Mouse (Mus musculus) stomach, embryonic 14.5 days (tissue): ENCODE data around the gene Cep78. TPM values are rescaled to one million over a fixed set of nuclear protein-coding genes. Genes with fewer than 3 reads are reported as not detected.

Experiments used
- ATAC-seq: fragments of 200-750 bp; cut with Nextera tagmentation; 2 replicates; pipeline ENCODE4 v1.8.0; 2017; ENCODE audit warnings: low read depth, moderate TSS enrichment; ENCODE audit not compliant: insufficient number of reproducible peaks, insufficient read depth, low FRiP score
- H3K27ac ChIP-seq: fragments of 300-500 bp; sonication (generic); 2 replicates; pipeline ENCODE4 v1.5.1; 2014; ENCODE audit warnings: mild to moderate bottlenecking, low read length, moderate library complexity, mixed read lengths
- H3K27me3 ChIP-seq: fragments of 300-500 bp; sonication (generic); 2 replicates; pipeline ENCODE4 v1.6.1; 2014; ENCODE audit warnings: low read length, control low read depth, mixed read lengths; ENCODE audit not compliant: control insufficient read depth, insufficient read depth
- H3K36me3 ChIP-seq: fragments of 300-500 bp; sonication (generic); 2 replicates; pipeline ENCODE4 v1.6.1; 2014; ENCODE audit warnings: mild to moderate bottlenecking, control low read depth, low read length, moderate library complexity, mixed read lengths; ENCODE audit not compliant: control insufficient read depth, insufficient read depth
- H3K4me1 ChIP-seq: fragments of 300-500 bp; sonication (generic); 2 replicates; pipeline ENCODE4 v1.6.1; 2014; ENCODE audit warnings: low read length, control low read depth, mixed read lengths; ENCODE audit not compliant: control insufficient read depth, insufficient read depth
- H3K4me2 ChIP-seq: fragments of 300-500 bp; sonication (generic); replicated peaks from 2 replicates; pipeline ENCODE4 v1.6.1; 2014; ENCODE audit warnings: low read depth, low read length, control low read depth
- H3K4me3 ChIP-seq: fragments of 300-500 bp; sonication (generic); 2 replicates; pipeline ENCODE4 v1.5.1; 2014; ENCODE audit warnings: low read depth, low read length, control low read depth
- H3K9ac ChIP-seq: fragments of 300-500 bp; sonication (generic); replicated peaks from 2 replicates; pipeline ENCODE4 v1.6.1; 2014; ENCODE audit warnings: low read depth, mild to moderate bottlenecking, control low read depth, low read length, moderate library complexity, mixed read lengths
- H3K9me3 ChIP-seq: fragments of 300-500 bp; sonication (generic); 2 replicates; pipeline ENCODE4 v1.6.1; 2016; ENCODE audit warnings: low read depth, low read length, control low read depth; ENCODE audit not compliant: control insufficient read depth
- WGBS: fragments of 180-500 bp; shearing (Covaris S2); extraction: QIAGEN DNeasy Blood & Tissue Kit; methylation state at CpG from one replicate; pipeline ENCODE4 v1.1.7; 2014; 5-methylcytosine and 5-hydroxymethylcytosine counted together
- polyA plus RNA-seq: library from polyadenylated mRNA; unstranded; fragments of >200 nt; fragmentation: Nextera tagmentation; extraction: Ambion mirVana; gene quantifications from 2 replicates; pipeline ENCODE4 v1.2.1, GENCODE M21; 2014

The Cep78 gene
- polyA plus RNA-seq, 1 experiment from 2014 or later, result 25.7 TPM

DNA sequence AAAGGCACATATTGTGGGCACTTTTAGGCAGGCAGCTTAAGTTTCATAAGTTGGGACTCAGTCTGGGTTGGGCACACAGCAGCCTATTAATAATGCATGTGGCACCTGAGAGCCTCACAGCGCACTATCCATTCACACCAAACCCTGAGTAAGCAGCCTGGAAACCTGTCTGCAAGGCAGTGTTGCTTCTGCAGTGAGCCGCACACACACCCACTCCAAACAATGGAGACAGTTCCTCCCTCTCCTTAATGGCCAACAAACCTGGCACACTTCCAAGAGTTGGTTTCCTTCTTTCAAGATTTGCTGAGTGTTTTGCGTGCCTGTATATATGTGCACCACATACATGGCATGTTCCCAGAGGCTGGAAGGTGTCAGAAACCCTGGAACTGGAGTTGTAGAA, 34.6 kb downstream of the Cep78 start:
- Histone ChIP-seq H3K27ac (no peak overlapping the region), H3K4me2 (no peak overlapping the region), H3K4me3 (no peak overlapping the region), H3K4me1 (peaks cover 3% of the 10 kb centered on the region; the same call in 1 of the 2 replicates), H3K9me3 (no peaks in the 10 kb centered on the region), H3K9ac (no peak overlapping the region), H3K36me3 (no peaks in the 10 kb centered on the region), H3K27me3 (no peaks in the 10 kb centered on the region)
- no peak for ATAC-seq
- WGBS, result 57% methylated on average over 3 of the region's 3 CpGs

DNA sequence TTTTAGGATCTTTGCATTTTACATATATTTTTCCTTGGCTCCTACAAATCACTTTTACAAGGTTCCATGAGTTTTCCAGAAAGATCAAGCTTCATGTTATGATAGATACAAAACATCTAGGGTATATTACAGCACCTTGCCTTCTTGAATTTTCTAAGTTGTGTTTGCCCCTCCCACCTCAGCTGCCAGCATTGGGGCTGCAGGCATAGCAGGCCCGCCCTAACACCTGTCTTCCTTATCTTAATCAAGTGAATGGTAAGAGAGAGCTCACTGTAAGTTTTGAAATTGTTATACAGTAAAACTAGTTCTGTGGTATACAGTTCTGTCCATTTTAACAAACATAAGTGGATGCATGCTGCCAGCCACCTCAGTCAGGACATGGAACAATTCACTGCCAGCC, 35.9 kb downstream of the Cep78 start:
- ATAC-seq, result no peak
- Histone ChIP-seq H3K27me3 (no peaks in the 10 kb centered on the region), H3K27ac (no peak overlapping the region), H3K4me2 (no peak overlapping the region), H3K4me1 (peaks cover 3% of the 10 kb centered on the region; the same call in 1 of the 2 replicates), H3K36me3 (no peaks in the 10 kb centered on the region), H3K9ac (no peak overlapping the region), H3K9me3 (no peaks in the 10 kb centered on the region), H3K4me3 (no peak overlapping the region)
- 74% methylated on average over 1 of the region's 1 CpGs for WGBS

DNA sequence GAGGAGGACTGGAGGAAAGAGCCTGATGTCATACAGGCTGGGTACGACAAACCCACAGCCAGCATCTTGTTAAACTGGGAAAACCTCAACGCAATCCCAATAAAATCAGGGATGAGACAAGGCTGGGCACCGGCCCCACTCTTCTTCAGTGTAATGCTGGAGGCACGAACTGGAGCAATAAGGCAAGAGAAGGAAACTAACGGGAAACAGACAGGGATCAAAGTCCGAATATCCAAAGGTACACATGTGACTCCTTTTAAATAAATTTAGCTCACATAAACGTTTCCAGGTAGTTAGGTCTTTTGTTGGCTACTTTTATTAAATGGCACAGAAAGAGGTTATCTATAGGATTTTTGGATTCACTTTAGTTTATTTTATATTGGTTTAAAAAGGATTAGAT, 36.4 kb downstream of the Cep78 start:
- WGBS, result 85% methylated on average over 7 of the region's 7 CpGs
- Histone ChIP-seq H3K9me3 (no peaks in the 10 kb centered on the region), H3K4me2 (no peak overlapping the region), H3K27me3 (no peaks in the 10 kb centered on the region), H3K9ac (no peak overlapping the region), H3K4me3 (no peak overlapping the region), H3K4me1 (peaks cover under 1% of the 10 kb centered on the region; the same call in 1 of the 2 replicates), H3K27ac (no peak overlapping the region), H3K36me3 (no peaks in the 10 kb centered on the region)
- no peak for ATAC-seq

DNA sequence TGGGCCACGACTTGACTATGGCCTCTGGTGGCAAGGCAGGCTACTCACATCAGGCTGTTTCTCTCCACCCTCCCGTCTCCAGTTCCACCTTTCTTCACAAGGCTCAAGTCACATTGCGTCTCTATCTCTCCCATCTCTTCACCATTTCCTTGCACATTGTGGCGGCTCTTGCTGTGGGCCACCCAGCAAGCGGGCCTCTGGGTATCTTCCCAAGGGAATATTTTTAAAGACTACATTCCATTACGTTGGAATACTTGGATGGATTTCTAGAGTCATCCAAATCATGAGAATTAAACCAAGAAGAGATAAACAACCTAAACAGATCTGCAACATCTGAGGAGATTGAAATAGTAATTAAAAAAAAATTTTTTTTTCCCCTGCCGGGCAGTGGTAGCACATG, 37.6 kb downstream of the Cep78 start, which contains the start of gene Psat1:
Gene Psat1, minus strand, starts transcription at position 101 of the 400 bp plus-strand sequence.
- H3K9me3 ChIP-seq, result no peaks in the 10 kb centered on the region
- ATAC-seq, result no peak
- no peak within 1 kb of the TSS for H3K4me3 ChIP-seq
- H3K27ac ChIP-seq, result no peak within 1 kb of the TSS
- H3K36me3 ChIP-seq, result no peaks in the 10 kb centered on the region
- H3K9ac ChIP-seq, result no peak within 1 kb of the TSS
- H3K4me2 ChIP-seq, result no peak within 1 kb of the TSS
- H3K27me3 ChIP-seq, result no peaks in the 10 kb centered on the region
- no peaks in the 10 kb centered on the region for H3K4me1 ChIP-seq
- WGBS, result 81% methylated on average over 7 of the region's 7 CpGs

DNA sequence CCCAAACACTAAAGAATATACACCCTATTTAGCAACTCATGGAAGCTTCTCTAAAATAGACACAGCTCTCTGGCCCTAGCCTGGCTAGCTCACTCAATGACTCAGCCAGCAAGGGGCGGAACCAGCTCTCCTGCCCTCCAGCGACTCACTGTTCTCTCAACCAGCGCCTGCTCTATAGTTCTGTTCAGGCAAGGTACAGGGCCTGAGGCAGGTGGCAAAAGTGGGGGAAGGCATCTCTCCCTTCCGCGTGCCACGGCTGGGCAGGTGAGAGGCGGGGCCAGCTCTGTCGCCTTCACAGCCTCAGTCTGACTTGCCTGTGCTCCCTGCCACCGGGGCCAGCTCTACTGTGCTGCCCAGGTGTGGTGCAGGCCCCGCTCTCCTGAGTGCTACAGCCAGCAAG, 38.1 kb downstream of the Cep78 start:
- Histone ChIP-seq H3K4me2 (no peak overlapping the region), H3K9me3 (no peaks in the 10 kb centered on the region), H3K36me3 (no peaks in the 10 kb centered on the region), H3K4me3 (no peak overlapping the region), H3K27ac (no peak overlapping the region), H3K27me3 (no peaks in the 10 kb centered on the region), H3K9ac (no peak overlapping the region), H3K4me1 (no peaks in the 10 kb centered on the region)
- ATAC-seq, result peak; percentile 57; the same call in 1 of the 2 replicates
- WGBS, result 63% methylated on average over 10 of the region's 10 CpGs

DNA sequence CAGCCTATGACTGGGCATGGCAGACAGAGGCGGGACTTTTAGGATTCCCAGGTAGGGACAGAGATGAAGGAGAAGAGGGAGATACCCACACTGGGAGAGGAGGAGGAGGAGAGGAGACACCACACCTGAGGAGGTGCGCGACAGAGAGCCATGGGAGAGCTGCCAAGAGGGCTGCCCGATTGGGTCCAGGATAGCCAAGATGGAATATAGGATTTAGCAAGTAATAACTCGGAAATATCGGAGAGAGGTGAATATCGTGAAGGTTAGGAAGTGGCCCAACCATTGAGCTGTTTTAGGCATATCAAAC, 41.7 kb downstream of the Cep78 start:
- Histone ChIP-seq H3K4me2 (no peak overlapping the region), H3K9ac (no peak overlapping the region), H3K27me3 (no peaks in the 10 kb centered on the region), H3K4me1 (no peaks in the 10 kb centered on the region), H3K36me3 (no peaks in the 10 kb centered on the region), H3K9me3 (no peaks in the 10 kb centered on the region), H3K27ac (no peak overlapping the region), H3K4me3 (no peak overlapping the region)
- no peak for ATAC-seq
- WGBS, result 84% methylated on average over 7 of the region's 7 CpGs

DNA sequence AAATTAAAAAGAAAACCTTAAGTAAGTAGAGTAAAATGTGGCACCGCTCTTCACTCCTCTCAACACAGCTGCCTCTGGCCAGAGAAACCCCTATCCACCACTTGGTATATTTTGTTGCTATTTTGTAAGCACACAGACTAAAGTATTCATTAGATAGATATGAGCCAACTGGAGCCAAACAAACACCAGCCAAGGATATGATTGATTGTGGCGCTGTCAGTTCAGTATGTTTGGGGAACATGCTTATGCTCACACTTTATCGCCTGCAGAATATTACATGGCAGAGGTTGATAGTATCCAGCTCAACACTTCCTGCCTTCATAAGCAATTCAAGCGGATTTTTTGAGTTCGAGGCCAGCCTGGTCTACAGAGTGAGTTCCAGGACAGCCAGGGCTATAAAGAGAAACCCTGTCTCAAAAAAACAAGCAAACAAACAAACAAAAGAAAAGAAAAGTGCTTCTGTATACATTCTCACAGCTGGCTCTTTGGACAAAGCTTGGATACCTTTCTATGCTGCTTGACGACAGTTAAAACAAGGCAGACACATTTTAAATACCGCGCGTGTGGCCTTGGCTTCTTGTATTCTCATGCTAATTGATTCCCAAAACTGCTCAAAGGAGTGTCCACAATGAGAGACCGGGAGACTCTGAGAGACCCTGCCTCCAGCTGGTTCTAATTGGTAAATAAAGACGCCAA, 42.2 kb downstream of the Cep78 start:
- WGBS, result 61% methylated on average over 11 of the region's 11 CpGs
- H3K36me3 ChIP-seq, result no peaks in the 10 kb centered on the region
- H3K9me3 ChIP-seq, result no peaks in the 10 kb centered on the region
- ATAC-seq, result no peak
- H3K4me2 ChIP-seq, result no peak overlapping the region
- no peak overlapping the region for H3K27ac ChIP-seq
- no peaks in the 10 kb centered on the region for H3K27me3 ChIP-seq
- H3K9ac ChIP-seq, result no peak overlapping the region
- no peaks in the 10 kb centered on the region for H3K4me1 ChIP-seq
- H3K4me3 ChIP-seq, result no peak overlapping the region

DNA sequence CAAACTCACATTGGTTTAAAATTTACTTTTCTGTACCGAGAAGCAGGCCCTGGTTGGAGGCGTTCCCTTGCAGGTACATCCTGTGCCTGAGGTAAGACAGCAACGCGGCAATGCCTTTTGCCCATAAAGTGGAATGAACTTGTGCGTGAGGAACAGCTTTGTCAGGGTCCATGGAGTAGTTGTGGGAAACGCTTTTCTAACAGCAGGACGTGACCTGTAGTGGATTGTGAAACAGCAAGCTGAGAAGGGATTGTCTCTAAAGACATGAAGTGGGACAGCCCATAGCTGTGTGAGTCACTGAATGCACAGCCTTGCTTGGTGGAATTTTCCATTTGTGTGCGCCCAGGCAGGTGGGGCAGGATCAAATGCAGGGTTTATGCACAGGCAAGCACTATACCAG, 43.4 kb downstream of the Cep78 start:
- Histone ChIP-seq H3K27me3 (no peaks in the 10 kb centered on the region), H3K4me1 (no peaks in the 10 kb centered on the region), H3K4me3 (no peak overlapping the region), H3K4me2 (no peak overlapping the region), H3K27ac (peak overlapping the region; percentile 53; the same call in 1 of the 2 replicates), H3K36me3 (no peaks in the 10 kb centered on the region), H3K9ac (no peak overlapping the region), H3K9me3 (no peaks in the 10 kb centered on the region)
- WGBS, result 55% methylated on average over 8 of the region's 8 CpGs
- peak; percentile 93 for ATAC-seq

DNA sequence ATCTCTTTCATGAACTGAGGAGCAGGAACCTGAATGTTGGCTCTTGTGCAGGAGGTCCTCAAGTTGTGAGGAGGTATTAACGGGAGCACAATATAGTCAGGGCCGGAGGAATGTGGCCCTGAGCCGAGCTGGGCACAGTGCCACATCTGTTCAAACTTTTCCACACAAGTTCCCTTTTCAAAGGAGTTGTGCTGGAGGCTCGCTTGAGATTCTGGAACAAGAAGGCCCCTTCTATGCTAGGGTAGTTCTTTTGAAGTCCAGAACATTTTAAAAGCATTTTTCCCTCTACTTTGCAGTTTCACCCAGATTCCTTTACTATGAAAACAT, 59.1 kb downstream of the Cep78 start:
- H3K4me3 ChIP-seq, result peak overlapping the region; percentile 65
- no peaks in the 10 kb centered on the region for H3K27me3 ChIP-seq
- H3K27ac ChIP-seq, result peak overlapping the region; percentile 80; the same call in 1 of the 2 replicates
- WGBS, result 10% methylated on average over 4 of the region's 4 CpGs
- no peaks in the 10 kb centered on the region for H3K9me3 ChIP-seq
- peak; percentile 60; the same call in 1 of the 2 replicates for ATAC-seq
- H3K36me3 ChIP-seq, result no peaks in the 10 kb centered on the region
- H3K9ac ChIP-seq, result no peak overlapping the region
- peaks cover 14% of the 10 kb centered on the region for H3K4me1 ChIP-seq
- H3K4me2 ChIP-seq, result peak overlapping the region; percentile 97
